Mouse (Mus musculus): Measurements from ENCODE around the gene Vasn.

The Vasn gene

GRCm38 (mm10) chr16:4639831-4640237 lies at the start of gene Vasn, which contains the start of gene Dnaja3:
TSS of gene Vasn (plus strand) at chr16:4639941.
TSS of gene Dnaja3 (plus strand) at chr16:4639989.
- peak; percentile 92 for DNase-seq (ENCODE audit: inconsistent ontology term)

- no peak for DNase-seq (ENCODE audit: inconsistent ontology term)
Observed at GRCm38 (mm10) chr16:4590236-4590635, 49.5 kb upstream of the Vasn start.

GRCm38 (mm10) chr16:4592909-4593875 lies 46.5 kb upstream of the Vasn start:
- DNase-seq (ENCODE audit: inconsistent ontology term), result peak; percentile 57

GRCm38 (mm10) chr16:4593971-4594813 lies 45.5 kb upstream of the Vasn start, which contains the start of gene Glis2:
TSS of gene Glis2 (plus strand) at chr16:4594713.
- peak; percentile 96 for DNase-seq (ENCODE audit: inconsistent ontology term)

GRCm38 (mm10) chr16:4594814-4595526 lies 44.8 kb upstream of the Vasn start:
- peak; percentile 51 for DNase-seq (ENCODE audit: inconsistent ontology term)

- DNase-seq (ENCODE audit: inconsistent ontology term), result peak; percentile 89
Observed at GRCm38 (mm10) chr16:4595527-4595963, 44.2 kb upstream of the Vasn start.

- DNase-seq (ENCODE audit: inconsistent ontology term), result peak; percentile 91
Observed at GRCm38 (mm10) chr16:4596141-4596728, 43.5 kb upstream of the Vasn start.

- peak; percentile 87 for DNase-seq (ENCODE audit: inconsistent ontology term)
Observed at GRCm38 (mm10) chr16:4596836-4597235, 42.9 kb upstream of the Vasn start.

- peak; percentile 87 for DNase-seq (ENCODE audit: inconsistent ontology term)
Observed at GRCm38 (mm10) chr16:4597296-4597695, 42.4 kb upstream of the Vasn start.

GRCm38 (mm10) chr16:4598041-4598440 lies 41.7 kb upstream of the Vasn start:
- DNase-seq (ENCODE audit: inconsistent ontology term), result no peak

- no peak for DNase-seq (ENCODE audit: inconsistent ontology term)
Observed at GRCm38 (mm10) chr16:4598891-4599543, 40.7 kb upstream of the Vasn start.

GRCm38 (mm10) chr16:4599616-4600015 lies 40.1 kb upstream of the Vasn start:
- no peak for DNase-seq (ENCODE audit: inconsistent ontology term)

GRCm38 (mm10) chr16:4600701-4601310 lies 38.9 kb upstream of the Vasn start:
- no peak for DNase-seq (ENCODE audit: inconsistent ontology term)

GRCm38 (mm10) chr16:4602189-4602588 lies 37.6 kb upstream of the Vasn start:
- no peak for DNase-seq (ENCODE audit: inconsistent ontology term)

GRCm38 (mm10) chr16:4602766-4603452 lies 36.8 kb upstream of the Vasn start:
- DNase-seq (ENCODE audit: inconsistent ontology term), result peak; percentile 79

- DNase-seq (ENCODE audit: inconsistent ontology term), result no peak
Observed at GRCm38 (mm10) chr16:4603453-4603837, 36.3 kb upstream of the Vasn start.

- DNase-seq (ENCODE audit: inconsistent ontology term), result peak; percentile 69
Observed at GRCm38 (mm10) chr16:4604293-4604837, 35.4 kb upstream of the Vasn start.

GRCm38 (mm10) chr16:4605514-4606131 lies 34.1 kb upstream of the Vasn start:
- no peak for DNase-seq (ENCODE audit: inconsistent ontology term)

Measured in Muller cell, postnatal 12 days (primary cell).